Mouse (Mus musculus): ENCODE results near the gene Spp2. TPM values are rescaled to one million over a fixed set of nuclear protein-coding genes. Genes with fewer than 3 reads are reported as not detected.

The Spp2 gene
- polyA plus RNA-seq, 2 experiments = 1.6 TPM; not detected in 1

- H3K27ac ChIP-seq (replicated peaks; ENCODE audit: low read depth, low read length) = no peak overlapping the region
- H3K9ac ChIP-seq (ENCODE audit: low read depth, low read length, severe bottlenecking) = no peak overlapping the region
- ATAC-seq (ENCODE audit: low FRiP score, low read depth) (no peak), DNase-seq (ENCODE audit: low spot score) (no peak)
- H3K27me3 ChIP-seq (ENCODE audit: control insufficient read depth, insufficient read depth, low read length) = no peaks in the 10 kb centered on the region
- no peaks in the 10 kb centered on the region for H3K36me3 ChIP-seq (ENCODE audit: control insufficient read depth, insufficient read depth, low read length)
- TF ChIP-seq POLR2A (IDR thresholded peaks at IDR 0.05; ENCODE audit: borderline replicate concordance, extremely low read depth, insufficient read depth, insufficient read length) = no peak
- WGBS = 77% methylated on average over 6 of the region's 6 CpGs
- H3K4me3 ChIP-seq (replicated peaks; ENCODE audit: low read length) = no peak overlapping the region
- H3K4me2 ChIP-seq (replicated peaks; ENCODE audit: low read depth, low read length, severe bottlenecking) = no peak overlapping the region
- peaks cover 7% of the 10 kb centered on the region; the same call in 1 of the 2 replicates for H3K4me1 ChIP-seq (ENCODE audit: control insufficient read depth, insufficient read depth, low read length)
- no peaks in the 10 kb centered on the region for H3K9me3 ChIP-seq (ENCODE audit: control insufficient read depth, low read length)
Observed at GRCm38 (mm10) chr1:88433096-88433883, 26.5 kb downstream of the Spp2 start.

GRCm38 (mm10) chr1:88434057-88434456 lies 27.3 kb downstream of the Spp2 start:
- TF ChIP-seq POLR2A (IDR thresholded peaks at IDR 0.05; ENCODE audit: borderline replicate concordance, extremely low read depth, insufficient read depth, insufficient read length) = no peak
- Histone ChIP-seq H3K27ac (replicated peaks; ENCODE audit: low read depth, low read length) (no peak overlapping the region), H3K4me1 (ENCODE audit: control insufficient read depth, insufficient read depth, low read length) (peaks cover 7% of the 10 kb centered on the region; the same call in 1 of the 2 replicates), H3K4me3 (replicated peaks; ENCODE audit: low read length) (no peak overlapping the region), H3K27me3 (ENCODE audit: control insufficient read depth, insufficient read depth, low read length) (no peaks in the 10 kb centered on the region), H3K9me3 (ENCODE audit: control insufficient read depth, low read length) (no peaks in the 10 kb centered on the region), H3K9ac (ENCODE audit: low read depth, low read length, severe bottlenecking) (no peak overlapping the region), H3K36me3 (ENCODE audit: control insufficient read depth, insufficient read depth, low read length) (no peaks in the 10 kb centered on the region), H3K4me2 (replicated peaks; ENCODE audit: low read depth, low read length, severe bottlenecking) (no peak overlapping the region)
- 72% methylated on average over 4 of the region's 4 CpGs for WGBS
- DNase-seq (ENCODE audit: low spot score) (no peak), ATAC-seq (ENCODE audit: low FRiP score, low read depth) (no peak)

GRCm38 (mm10) chr1:88437206-88438126 lies 30.7 kb downstream of the Spp2 start:
- no peak for DNase-seq (ENCODE audit: low spot score)
- ATAC-seq (ENCODE audit: low FRiP score, low read depth) = no peak
- WGBS = 43% methylated on average over 9 of the region's 9 CpGs

GRCm38 (mm10) chr1:88443383-88443782 lies 36.6 kb downstream of the Spp2 start:
- WGBS = 47% methylated on average over 4 of the region's 4 CpGs
- H3K9me3 ChIP-seq (ENCODE audit: control insufficient read depth, low read length) = no peaks in the 10 kb centered on the region
- no peak overlapping the region for H3K4me3 ChIP-seq (replicated peaks; ENCODE audit: low read length)
- no peak for TF ChIP-seq POLR2A (IDR thresholded peaks at IDR 0.05; ENCODE audit: borderline replicate concordance, extremely low read depth, insufficient read depth, insufficient read length)
- H3K4me2 ChIP-seq (replicated peaks; ENCODE audit: low read depth, low read length, severe bottlenecking) = no peak overlapping the region
- no peaks in the 10 kb centered on the region for H3K27me3 ChIP-seq (ENCODE audit: control insufficient read depth, insufficient read depth, low read length)
- no peak for ATAC-seq (ENCODE audit: low FRiP score, low read depth)
- no peaks in the 10 kb centered on the region for H3K36me3 ChIP-seq (ENCODE audit: control insufficient read depth, insufficient read depth, low read length)
- no peaks in the 10 kb centered on the region for H3K4me1 ChIP-seq (ENCODE audit: control insufficient read depth, insufficient read depth, low read length)
- H3K9ac ChIP-seq (ENCODE audit: low read depth, low read length, severe bottlenecking) = no peak overlapping the region
- DNase-seq (ENCODE audit: low spot score) = no peak
- H3K27ac ChIP-seq (replicated peaks; ENCODE audit: low read depth, low read length) = no peak overlapping the region

More at GRCm38 (mm10) chr1:88437206-88438126, 30.7 kb downstream of the Spp2 start:
- no peak overlapping the region for H3K4me3 ChIP-seq (replicated peaks; ENCODE audit: low read length)
- H3K4me1 ChIP-seq (ENCODE audit: control insufficient read depth, insufficient read depth, low read length) = peaks cover 7% of the 10 kb centered on the region; the same call in 1 of the 2 replicates
- no peak for TF ChIP-seq POLR2A (IDR thresholded peaks at IDR 0.05; ENCODE audit: borderline replicate concordance, extremely low read depth, insufficient read depth, insufficient read length)
- H3K4me2 ChIP-seq (replicated peaks; ENCODE audit: low read depth, low read length, severe bottlenecking) = no peak overlapping the region
- no peaks in the 10 kb centered on the region for H3K27me3 ChIP-seq (ENCODE audit: control insufficient read depth, insufficient read depth, low read length)
- no peaks in the 10 kb centered on the region for H3K9me3 ChIP-seq (ENCODE audit: control insufficient read depth, low read length)
- no peak overlapping the region for H3K9ac ChIP-seq (ENCODE audit: low read depth, low read length, severe bottlenecking)
- H3K36me3 ChIP-seq (ENCODE audit: control insufficient read depth, insufficient read depth, low read length) = no peaks in the 10 kb centered on the region
- 0 out of 2 replicates have a peak overlapping the region, but pooled peaks have one; percentile 20 for H3K27ac ChIP-seq (replicated peaks; ENCODE audit: low read depth, low read length)

GRCm38 (mm10) chr1:88445400-88445799 lies 38.6 kb downstream of the Spp2 start:
- Histone ChIP-seq H3K36me3 (ENCODE audit: control insufficient read depth, insufficient read depth, low read length) (no peaks in the 10 kb centered on the region), H3K4me3 (replicated peaks; ENCODE audit: low read length) (no peak overlapping the region), H3K4me2 (replicated peaks; ENCODE audit: low read depth, low read length, severe bottlenecking) (no peak overlapping the region), H3K27ac (replicated peaks; ENCODE audit: low read depth, low read length) (no peak overlapping the region), H3K27me3 (ENCODE audit: control insufficient read depth, insufficient read depth, low read length) (no peaks in the 10 kb centered on the region), H3K9ac (ENCODE audit: low read depth, low read length, severe bottlenecking) (no peak overlapping the region), H3K4me1 (ENCODE audit: control insufficient read depth, insufficient read depth, low read length) (no peaks in the 10 kb centered on the region), H3K9me3 (ENCODE audit: control insufficient read depth, low read length) (no peaks in the 10 kb centered on the region)
- TF ChIP-seq POLR2A (IDR thresholded peaks at IDR 0.05; ENCODE audit: borderline replicate concordance, extremely low read depth, insufficient read depth, insufficient read length) = no peak
- 80% methylated on average over 4 of the region's 4 CpGs for WGBS
- DNase-seq (ENCODE audit: low spot score) (no peak), ATAC-seq (ENCODE audit: low FRiP score, low read depth) (no peak)

Data from limb, embryonic 14.5 days (tissue).